Mouse (Mus musculus) olfactory bulb, adult 2 months (tissue): Measurements from ENCODE around the gene Leng9. TPM values are rescaled to one million over a fixed set of nuclear protein-coding genes. Genes with fewer than 3 reads are reported as not detected.

Experiments used
- H3K27ac ChIP-seq: fragments of 200-500 bp; 2 replicates; pipeline ENCODE4 v1.5.1; 2012; ENCODE audit warnings: low read depth, low read length; ENCODE audit not compliant: insufficient read depth
- H3K4me1 ChIP-seq: fragments of 200-500 bp; 2 replicates; pipeline ENCODE4 v1.6.1; 2012; ENCODE audit warnings: low read length; ENCODE audit not compliant: control insufficient read depth, insufficient read depth
- H3K4me3 ChIP-seq: fragments of 200-500 bp; 2 replicates; pipeline ENCODE4 v1.5.1; 2012; ENCODE audit warnings: mild to moderate bottlenecking, low read depth, low read length, moderate library complexity; ENCODE audit not compliant: insufficient read depth
- CTCF ChIP-seq: fragments of 200-500 bp; IDR thresholded peaks from 2 replicates; pipeline ENCODE4 v1.5.1; 2012; ENCODE audit warnings: low read depth, mild to moderate bottlenecking, low read length, moderate library complexity; ENCODE audit not compliant: insufficient read depth
- POLR2A ChIP-seq: fragments of 200-500 bp; IDR thresholded peaks from 2 replicates; pipeline ENCODE4 v1.6.1; 2012; ENCODE audit warnings: mild to moderate bottlenecking, low read depth, low read length, moderate library complexity; ENCODE audit not compliant: insufficient read depth
- WGBS: fragments of 180-500 bp; shearing (Covaris S2); methylation state at CpG from one replicate; pipeline ENCODE4 v1.1.7; 2018; 5-methylcytosine and 5-hydroxymethylcytosine counted together
- polyA plus RNA-seq: library from polyadenylated mRNA; stranded (reverse); fragments of >200 nt; gene quantifications from 2 replicates; pipeline ENCODE4 v1.2.4, GENCODE M21; 2012; ENCODE audit warnings: low replicate concordance; ENCODE audit not compliant: missing spikeins, insufficient read depth, insufficient read length

Leng9 gene
- polyA plus RNA-seq, 1 experiment = not detected

GRCm38 (mm10) chr7:4128860-4129259 lies 21.3 kb downstream of the Leng9 start:
- no peak overlapping the region for H3K27ac ChIP-seq
- 46% methylated on average over 6 of the region's 6 CpGs for WGBS
- TF ChIP-seq CTCF = no peak
- no peak overlapping the region for H3K4me3 ChIP-seq
- peaks cover 43% of the 10 kb centered on the region for H3K4me1 ChIP-seq

- TF ChIP-seq CTCF (no peak), POLR2A (no peak)
- Histone ChIP-seq H3K27ac (no peak overlapping the region), H3K4me1 (peaks cover 51% of the 10 kb centered on the region), H3K4me3 (no peak overlapping the region)
- 81% methylated on average over 4 of the region's 4 CpGs for WGBS
Observed at GRCm38 (mm10) chr7:4127894-4128293, 22.3 kb downstream of the Leng9 start.

GRCm38 (mm10) chr7:4126992-4127785 lies 23.0 kb downstream of the Leng9 start:
- H3K27ac ChIP-seq = peak overlapping the region; percentile 3; the same call in 1 of the 2 replicates
- H3K4me1 ChIP-seq = peaks cover 54% of the 10 kb centered on the region
- TF ChIP-seq POLR2A (no peak), CTCF (no peak)
- 71% methylated on average over 11 of the region's 11 CpGs for WGBS
- no peak overlapping the region for H3K4me3 ChIP-seq

DNA sequence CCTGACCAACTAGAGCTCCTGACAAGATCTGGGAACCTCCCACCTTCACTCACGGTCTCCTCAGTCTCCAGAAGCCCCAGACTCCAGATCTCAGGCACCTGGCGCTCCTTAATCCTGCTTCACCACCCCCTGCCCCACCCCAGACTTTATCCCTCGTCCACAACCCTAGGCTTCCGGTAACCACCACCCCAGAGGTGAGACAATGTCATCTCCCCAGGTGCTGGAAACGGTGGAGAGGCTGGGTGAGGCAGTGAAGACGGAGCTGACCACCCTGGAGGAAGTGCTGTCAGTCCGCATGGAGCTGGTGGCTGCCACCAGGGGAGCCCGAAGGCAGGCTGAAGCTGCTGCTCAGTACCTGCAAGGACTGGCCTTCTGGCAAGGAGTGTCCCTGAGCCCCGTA lies 24.9 kb downstream of the Leng9 start:
- H3K4me3 ChIP-seq = no peak overlapping the region
- H3K4me1 ChIP-seq = peaks cover 46% of the 10 kb centered on the region
- H3K27ac ChIP-seq = peak overlapping the region; percentile 88
- WGBS = 32% methylated on average over 9 of the region's 9 CpGs
- TF ChIP-seq POLR2A (no peak), CTCF (no peak)

- TF ChIP-seq CTCF (no peak), POLR2A (no peak)
- Histone ChIP-seq H3K4me1 (peaks cover 44% of the 10 kb centered on the region), H3K4me3 (peak overlapping the region; percentile 22), H3K27ac (peak overlapping the region; percentile 88)
- 8% methylated on average over 5 of the region's 5 CpGs for WGBS
Observed at GRCm38 (mm10) chr7:4124856-4125255, 25.3 kb downstream of the Leng9 start.

DNA sequence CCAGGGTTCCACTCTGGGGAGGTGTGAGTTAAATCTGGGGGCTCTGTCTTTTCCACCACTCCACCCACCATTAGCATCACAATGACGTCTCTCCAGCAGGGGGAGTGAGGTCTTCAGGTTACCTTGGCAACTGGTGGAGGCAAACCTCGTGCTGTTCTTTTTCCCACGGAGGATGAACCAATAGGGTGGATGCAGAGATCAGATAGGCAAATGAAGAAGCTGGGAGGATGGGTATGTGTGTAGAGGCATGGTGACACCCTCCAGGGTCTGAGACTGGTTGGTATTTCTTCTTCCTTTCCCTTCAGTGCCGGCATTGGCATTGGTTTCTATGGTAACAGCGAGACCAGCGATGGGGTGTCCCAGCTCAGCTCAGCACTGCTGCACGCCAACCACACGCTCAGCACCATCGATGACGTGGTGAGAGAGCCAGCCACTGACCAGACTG lies 25.8 kb downstream of the Leng9 start:
- H3K27ac ChIP-seq = peak overlapping the region; percentile 97
- peaks cover 39% of the 10 kb centered on the region for H3K4me1 ChIP-seq
- TF ChIP-seq POLR2A = no peak
- 0% methylated on average over 10 of the region's 10 CpGs for WGBS
- H3K4me3 ChIP-seq = peak overlapping the region; percentile 22

DNA sequence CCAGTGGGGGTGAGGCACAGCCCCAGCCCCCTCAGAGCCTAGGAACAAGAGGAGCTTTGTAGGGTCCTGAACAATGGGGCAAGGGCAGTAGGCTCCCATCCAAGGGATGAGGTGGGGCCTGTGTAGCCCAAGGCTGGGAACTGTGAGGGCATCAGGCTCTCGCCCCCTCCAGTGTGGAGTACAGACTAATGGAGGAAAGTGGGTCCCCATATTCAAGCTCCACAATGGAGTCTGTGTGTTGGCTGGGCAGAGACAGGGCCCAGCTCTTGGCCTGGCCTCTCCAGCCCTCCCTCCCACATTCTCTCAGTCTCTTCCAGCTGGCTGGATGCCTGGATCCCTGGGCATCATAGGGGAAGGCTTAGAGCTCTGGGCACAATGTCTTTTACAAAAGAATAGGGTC lies 26.4 kb downstream of the Leng9 start:
- Histone ChIP-seq H3K4me3 (peak overlapping the region; percentile 21; the same call in 1 of the 2 replicates), H3K4me1 (peaks cover 41% of the 10 kb centered on the region), H3K27ac (peak overlapping the region; percentile 97)
- WGBS = 15% methylated on average over 1 of the region's 1 CpGs
- no peak for TF ChIP-seq CTCF
- TF ChIP-seq POLR2A = no peak

DNA sequence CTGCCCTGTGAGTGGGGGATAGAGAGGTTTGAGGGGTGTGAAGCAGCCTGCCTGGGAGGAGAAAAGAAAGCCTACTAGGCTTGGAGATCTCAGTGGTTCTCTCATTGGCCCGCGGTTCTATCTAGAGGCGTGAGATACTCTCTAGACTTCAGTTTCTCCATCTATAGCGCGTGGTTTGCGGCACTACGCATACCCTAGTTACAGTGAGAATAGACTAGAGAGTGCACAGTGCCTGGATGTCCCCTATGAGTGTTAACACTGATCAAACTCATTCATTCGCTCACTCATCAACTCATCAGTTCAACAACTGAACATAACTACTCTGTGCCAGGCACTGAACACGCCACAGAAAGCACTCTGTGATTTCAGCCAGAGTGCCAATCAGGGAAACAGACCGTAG lies 27.4 kb downstream of the Leng9 start:
- Histone ChIP-seq H3K27ac (peak overlapping the region; percentile 97), H3K4me1 (peaks cover 35% of the 10 kb centered on the region), H3K4me3 (peak overlapping the region; percentile 41)
- TF ChIP-seq POLR2A (no peak), CTCF (no peak)
- WGBS = 25% methylated on average over 10 of the region's 10 CpGs

GRCm38 (mm10) chr7:4122076-4122768 lies 28.0 kb downstream of the Leng9 start:
- Histone ChIP-seq H3K4me1 (peaks cover 33% of the 10 kb centered on the region), H3K4me3 (peak overlapping the region; percentile 41), H3K27ac (peak overlapping the region; percentile 97)
- TF ChIP-seq CTCF = no peak
- TF ChIP-seq POLR2A = no peak
- 14% methylated on average over 11 of the region's 11 CpGs for WGBS
